Mouse (Mus musculus) forebrain, embryonic 16.5 days (tissue): Measurements from ENCODE around the gene Zfp598. TPM values are rescaled to one million over a fixed set of nuclear protein-coding genes. Genes with fewer than 3 reads are reported as not detected.
A peak's percentile ranks its signal among the peaks of the same experiment; 100 is the strongest.

Experiments
- ATAC-seq: fragments of 200-750 bp; cut with Nextera tagmentation; 2 replicates; pipeline ENCODE4 v1.8.0; 2017; ENCODE audit warnings: mild to moderate bottlenecking, moderate library complexity
- H3K27ac ChIP-seq: fragments of 300-500 bp; sonication (generic); 2 replicates; pipeline ENCODE4 v1.5.1; 2014; ENCODE audit warnings: low read length, control low read depth
- H3K27me3 ChIP-seq: fragments of 300-500 bp; sonication (generic); replicated peaks from 2 replicates; pipeline ENCODE4 v1.6.1; 2014; ENCODE audit warnings: low read length; ENCODE audit not compliant: control insufficient read depth, insufficient read depth
- H3K36me3 ChIP-seq: fragments of 300-500 bp; sonication (generic); 2 replicates; pipeline ENCODE4 v1.6.1; 2014; ENCODE audit not compliant: control insufficient read depth, insufficient read depth
- H3K4me1 ChIP-seq: fragments of 300-500 bp; sonication (generic); replicated peaks from 2 replicates; pipeline ENCODE4 v1.6.1; 2014; ENCODE audit warnings: low read length; ENCODE audit not compliant: control insufficient read depth, insufficient read depth
- H3K4me2 ChIP-seq: fragments of 300-500 bp; sonication (generic); 2 replicates; pipeline ENCODE4 v1.6.1; 2014; ENCODE audit warnings: mild to moderate bottlenecking, low read length, control low read depth
- H3K4me3 ChIP-seq: fragments of 300-500 bp; sonication (generic); replicated peaks from 2 replicates; pipeline ENCODE4 v1.5.1; 2014; ENCODE audit warnings: mild to moderate bottlenecking, low read length, control low read depth
- H3K9ac ChIP-seq: fragments of 300-500 bp; sonication (generic); replicated peaks from 2 replicates; pipeline ENCODE4 v1.6.1; 2014; ENCODE audit warnings: low read depth, low read length, control low read depth
- H3K9me3 ChIP-seq: fragments of 300-500 bp; sonication (generic); 2 replicates; pipeline ENCODE4 v1.6.1; 2016; ENCODE audit warnings: low read length; ENCODE audit not compliant: control insufficient read depth
- WGBS: fragments of 180-500 bp; shearing (Covaris S2); extraction: QIAGEN DNeasy Blood & Tissue Kit; methylation state at CpG from one replicate; pipeline ENCODE4 v1.1.7; 2014; 5-methylcytosine and 5-hydroxymethylcytosine counted together
- polyA plus RNA-seq: library from polyadenylated mRNA; unstranded; fragments of >200 nt; fragmentation: Nextera tagmentation; extraction: Ambion mirVana; gene quantifications from 2 replicates; pipeline ENCODE4 v1.2.1, GENCODE M21; 2015

Gene Zfp598
- polyA plus RNA-seq, 1 experiment from 2014 or later = 22.0 TPM

DNA sequence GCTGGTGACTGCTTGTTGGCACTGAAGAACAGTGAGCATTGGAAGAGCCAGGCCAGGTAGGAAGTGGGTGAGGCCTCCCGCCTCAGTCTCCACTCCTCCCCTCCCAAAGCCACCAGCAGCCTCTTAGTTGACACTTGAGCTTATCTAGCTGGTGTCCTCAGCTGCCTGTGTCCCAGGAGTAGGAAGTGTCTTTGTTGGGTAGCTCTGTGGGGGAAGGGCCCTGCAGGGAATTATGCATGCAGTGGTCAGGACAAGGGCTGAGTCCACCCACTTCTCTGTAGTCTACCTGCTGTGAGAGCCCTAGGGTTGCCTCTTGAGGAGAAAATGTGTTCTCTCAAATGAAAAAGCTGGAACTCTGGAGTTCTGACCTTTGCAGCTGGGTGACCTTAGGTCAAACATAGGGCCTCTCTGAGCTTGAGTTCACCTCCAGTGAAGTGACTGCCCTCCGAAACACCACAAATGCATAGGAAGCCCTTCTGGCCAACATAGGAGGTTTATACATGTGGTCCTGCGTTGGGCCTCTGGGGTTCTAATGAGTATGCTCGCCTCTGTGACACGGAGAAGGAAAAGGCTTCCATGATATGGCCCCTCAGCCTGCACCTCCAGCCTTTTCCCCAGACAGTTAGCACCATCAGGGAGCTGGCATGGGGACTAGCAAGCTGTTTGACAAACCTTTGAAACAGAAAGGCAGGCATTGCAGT is 32.6 kb upstream of the Zfp598 start:
- no peaks in the 10 kb centered on the region for H3K36me3 ChIP-seq
- H3K9me3 ChIP-seq = no peaks in the 10 kb centered on the region
- no peak overlapping the region for H3K4me3 ChIP-seq
- H3K27me3 ChIP-seq = no peaks in the 10 kb centered on the region
- no peak overlapping the region for H3K9ac ChIP-seq
- 72% methylated on average over 5 of the region's 5 CpGs for WGBS
- peaks cover 7% of the 10 kb centered on the region for H3K4me1 ChIP-seq
- H3K27ac ChIP-seq = no peak overlapping the region
- H3K4me2 ChIP-seq = no peak overlapping the region
- ATAC-seq = no peak

DNA sequence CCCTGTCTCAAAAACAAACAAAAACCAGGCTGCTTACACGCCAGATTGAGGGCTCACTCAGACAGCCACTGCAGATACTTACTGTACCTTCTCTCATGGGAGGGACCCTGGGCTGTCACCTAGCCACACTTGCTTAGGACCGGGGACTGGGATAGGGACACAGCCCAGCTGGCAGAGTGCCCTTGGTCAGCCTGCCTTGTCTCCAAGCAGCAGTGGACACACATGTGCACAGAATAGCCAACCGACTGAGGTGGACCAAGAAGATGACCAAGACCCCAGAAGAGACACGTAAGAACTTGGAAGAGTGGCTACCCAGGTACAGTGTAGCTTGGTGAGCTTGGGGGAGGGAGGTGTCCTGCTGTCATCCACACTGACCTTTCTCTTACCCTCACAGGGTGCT is 31.3 kb upstream of the Zfp598 start:
- Histone ChIP-seq H3K27me3 (no peaks in the 10 kb centered on the region), H3K9ac (no peak overlapping the region), H3K36me3 (no peaks in the 10 kb centered on the region), H3K9me3 (no peaks in the 10 kb centered on the region), H3K4me2 (no peak overlapping the region), H3K4me3 (no peak overlapping the region), H3K27ac (no peak overlapping the region), H3K4me1 (peaks cover 1% of the 10 kb centered on the region; the same call in 1 of the 2 replicates)
- 96% methylated on average over 4 of the region's 4 CpGs for WGBS
- ATAC-seq = no peak

DNA sequence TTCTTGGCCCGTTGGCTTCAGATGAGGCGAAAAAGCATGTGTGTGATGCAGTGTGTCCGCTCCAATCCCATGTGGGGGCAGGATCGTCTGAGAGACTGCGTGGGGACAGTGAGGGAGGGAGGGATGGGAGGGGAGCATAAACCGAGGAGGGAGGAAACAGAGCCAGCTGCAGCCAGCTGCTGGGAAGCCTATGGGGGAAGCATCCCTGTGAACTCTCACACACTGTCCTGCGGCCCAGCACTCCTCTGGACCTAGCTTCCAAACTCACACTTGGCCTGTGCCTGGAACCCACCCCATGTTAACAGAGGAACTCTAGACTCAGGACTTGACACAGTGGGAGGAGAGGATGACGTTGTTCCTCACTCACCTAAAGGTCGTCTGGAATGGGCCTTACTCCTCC is 30.6 kb upstream of the Zfp598 start:
- no peaks in the 10 kb centered on the region for H3K36me3 ChIP-seq
- H3K27me3 ChIP-seq = no peaks in the 10 kb centered on the region
- no peak overlapping the region for H3K9ac ChIP-seq
- WGBS = 79% methylated on average over 9 of the region's 9 CpGs
- no peaks in the 10 kb centered on the region for H3K9me3 ChIP-seq
- H3K4me2 ChIP-seq = no peak overlapping the region
- H3K4me3 ChIP-seq = no peak overlapping the region
- no peaks in the 10 kb centered on the region for H3K4me1 ChIP-seq
- no peak for ATAC-seq
- no peak overlapping the region for H3K27ac ChIP-seq

DNA sequence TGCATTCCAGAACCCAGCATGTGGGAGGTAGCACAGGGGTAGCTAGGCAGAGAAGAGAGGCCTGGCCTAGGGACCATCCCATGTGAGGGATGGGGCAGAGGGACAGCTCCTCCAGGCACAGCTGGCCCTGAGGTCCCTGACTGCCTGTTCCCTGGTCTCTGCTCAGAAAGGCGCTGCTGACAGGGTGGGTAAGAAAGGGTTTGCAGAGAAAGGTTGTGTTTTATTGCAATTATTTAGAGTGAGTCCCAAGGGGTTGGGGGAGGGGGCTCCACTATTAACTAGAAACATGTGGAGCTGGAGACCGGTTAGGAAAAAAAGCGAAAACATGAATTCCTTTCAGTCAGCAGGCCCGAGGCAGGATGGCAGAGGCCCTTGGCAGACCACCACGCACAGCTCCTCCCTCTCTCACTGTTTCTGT is 29.9 kb upstream of the Zfp598 start:
- no peak overlapping the region for H3K9ac ChIP-seq
- H3K4me3 ChIP-seq = no peak overlapping the region
- H3K4me1 ChIP-seq = no peaks in the 10 kb centered on the region
- no peaks in the 10 kb centered on the region for H3K36me3 ChIP-seq
- 91% methylated on average over 5 of the region's 5 CpGs for WGBS
- H3K9me3 ChIP-seq = no peaks in the 10 kb centered on the region
- no peak overlapping the region for H3K27ac ChIP-seq
- no peak for ATAC-seq
- H3K27me3 ChIP-seq = no peaks in the 10 kb centered on the region
- H3K4me2 ChIP-seq = no peak overlapping the region

DNA sequence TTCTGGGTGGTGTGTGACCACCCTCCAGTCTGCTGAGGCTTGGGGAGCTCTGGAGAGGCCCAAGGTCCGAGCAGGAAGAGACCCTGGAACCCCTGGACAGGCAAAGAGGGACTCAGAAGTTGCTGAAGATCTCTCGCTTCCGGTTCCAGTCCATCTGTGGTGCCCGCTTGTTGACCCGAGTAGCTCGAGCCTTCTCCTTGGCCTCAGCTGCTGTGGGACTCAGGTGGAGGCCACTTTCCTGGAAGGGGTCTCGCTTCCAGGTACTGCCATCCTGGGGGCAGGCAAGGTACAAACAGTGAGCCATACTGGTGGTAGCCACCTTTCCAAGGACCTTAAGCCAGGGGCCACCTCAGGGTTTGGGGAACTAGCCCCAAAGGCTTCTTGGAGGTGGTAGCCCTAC is 29.4 kb upstream of the Zfp598 start:
- H3K27ac ChIP-seq = no peak overlapping the region
- no peak overlapping the region for H3K9ac ChIP-seq
- no peak overlapping the region for H3K4me3 ChIP-seq
- 92% methylated on average over 7 of the region's 7 CpGs for WGBS
- H3K9me3 ChIP-seq = no peaks in the 10 kb centered on the region
- H3K27me3 ChIP-seq = no peaks in the 10 kb centered on the region
- no peaks in the 10 kb centered on the region for H3K36me3 ChIP-seq
- H3K4me2 ChIP-seq = no peak overlapping the region
- no peaks in the 10 kb centered on the region for H3K4me1 ChIP-seq
- ATAC-seq = no peak

DNA sequence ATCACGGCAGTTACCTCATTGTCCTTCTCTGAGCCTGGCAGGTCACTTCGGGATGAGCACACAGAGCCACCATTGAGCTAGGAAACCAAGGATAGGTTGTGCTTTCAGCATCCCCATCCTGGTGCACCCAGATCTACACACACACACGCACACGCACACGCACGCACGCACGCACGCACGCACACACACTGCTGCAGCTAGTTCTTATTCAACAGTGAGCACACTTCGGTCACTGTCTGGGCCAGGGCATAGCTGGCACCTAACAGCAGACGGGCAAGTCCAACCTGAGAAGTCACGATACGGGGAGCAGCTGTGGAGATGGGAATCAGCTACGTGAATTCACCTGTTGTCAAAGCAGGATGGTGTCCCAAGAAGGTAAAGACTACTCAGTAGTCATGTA is 28.9 kb upstream of the Zfp598 start:
- 92% methylated on average over 15 of the region's 15 CpGs for WGBS
- no peaks in the 10 kb centered on the region for H3K27me3 ChIP-seq
- H3K9me3 ChIP-seq = no peaks in the 10 kb centered on the region
- no peak overlapping the region for H3K4me2 ChIP-seq
- H3K4me3 ChIP-seq = no peak overlapping the region
- H3K9ac ChIP-seq = no peak overlapping the region
- H3K27ac ChIP-seq = no peak overlapping the region
- no peaks in the 10 kb centered on the region for H3K36me3 ChIP-seq
- no peaks in the 10 kb centered on the region for H3K4me1 ChIP-seq
- ATAC-seq = no peak

DNA sequence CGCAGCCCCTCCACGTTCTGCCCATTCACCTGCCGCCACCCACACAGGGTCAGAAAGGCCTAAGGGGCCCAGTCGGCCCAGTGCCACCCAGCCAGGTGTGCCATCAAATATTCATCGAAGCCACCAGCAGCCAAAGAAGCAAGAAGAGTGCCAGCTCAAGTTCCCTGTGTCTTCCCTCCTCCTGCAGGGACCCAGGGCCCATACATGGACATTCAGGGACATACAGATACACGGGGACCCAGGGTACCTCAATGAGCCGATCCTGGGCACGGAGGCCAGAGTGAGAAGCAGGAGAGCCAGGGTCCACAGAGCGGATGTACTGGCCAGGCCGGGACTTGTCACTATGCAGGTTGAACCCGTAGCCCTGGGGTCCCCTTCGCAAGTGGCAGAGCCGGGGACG is 27.5 kb upstream of the Zfp598 start:
- ATAC-seq = no peak
- H3K4me3 ChIP-seq = no peak overlapping the region
- H3K9me3 ChIP-seq = no peaks in the 10 kb centered on the region
- no peaks in the 10 kb centered on the region for H3K36me3 ChIP-seq
- H3K4me2 ChIP-seq = no peak overlapping the region
- no peaks in the 10 kb centered on the region for H3K4me1 ChIP-seq
- 92% methylated on average over 14 of the region's 14 CpGs for WGBS
- no peak overlapping the region for H3K9ac ChIP-seq
- no peaks in the 10 kb centered on the region for H3K27me3 ChIP-seq
- H3K27ac ChIP-seq = no peak overlapping the region

DNA sequence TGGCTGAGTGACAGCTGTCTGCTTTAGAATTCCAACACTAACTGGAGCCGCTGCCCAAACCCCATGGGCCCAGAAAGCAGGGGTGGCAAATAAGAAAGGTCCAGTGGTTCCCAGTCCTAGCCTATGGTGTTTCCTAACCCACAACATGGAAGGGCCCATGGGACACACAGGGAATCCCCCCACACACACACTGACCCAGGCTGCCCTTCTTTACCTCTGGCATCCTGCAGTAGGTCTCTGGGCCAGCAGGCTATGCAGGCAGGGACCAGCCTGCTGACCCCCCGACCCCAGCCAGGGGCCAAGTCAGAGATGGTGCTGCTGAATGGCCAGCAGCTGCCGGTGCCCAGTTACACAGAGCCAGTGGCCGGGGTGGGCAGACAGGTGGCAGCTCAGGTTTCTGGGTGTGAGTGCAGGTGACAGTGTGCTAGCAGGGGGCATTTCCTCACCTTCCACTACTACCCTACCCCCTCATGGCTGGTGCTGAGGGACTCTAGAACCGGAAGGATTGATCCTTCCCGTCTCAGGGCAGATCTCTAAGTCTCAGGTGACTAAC is 26.6 kb upstream of the Zfp598 start:
- Histone ChIP-seq H3K9me3 (no peaks in the 10 kb centered on the region), H3K4me2 (no peak overlapping the region), H3K4me1 (no peaks in the 10 kb centered on the region), H3K9ac (no peak overlapping the region), H3K36me3 (no peaks in the 10 kb centered on the region), H3K27ac (no peak overlapping the region), H3K27me3 (no peaks in the 10 kb centered on the region), H3K4me3 (no peak overlapping the region)
- no peak for ATAC-seq
- 88% methylated on average over 6 of the region's 6 CpGs for WGBS

DNA sequence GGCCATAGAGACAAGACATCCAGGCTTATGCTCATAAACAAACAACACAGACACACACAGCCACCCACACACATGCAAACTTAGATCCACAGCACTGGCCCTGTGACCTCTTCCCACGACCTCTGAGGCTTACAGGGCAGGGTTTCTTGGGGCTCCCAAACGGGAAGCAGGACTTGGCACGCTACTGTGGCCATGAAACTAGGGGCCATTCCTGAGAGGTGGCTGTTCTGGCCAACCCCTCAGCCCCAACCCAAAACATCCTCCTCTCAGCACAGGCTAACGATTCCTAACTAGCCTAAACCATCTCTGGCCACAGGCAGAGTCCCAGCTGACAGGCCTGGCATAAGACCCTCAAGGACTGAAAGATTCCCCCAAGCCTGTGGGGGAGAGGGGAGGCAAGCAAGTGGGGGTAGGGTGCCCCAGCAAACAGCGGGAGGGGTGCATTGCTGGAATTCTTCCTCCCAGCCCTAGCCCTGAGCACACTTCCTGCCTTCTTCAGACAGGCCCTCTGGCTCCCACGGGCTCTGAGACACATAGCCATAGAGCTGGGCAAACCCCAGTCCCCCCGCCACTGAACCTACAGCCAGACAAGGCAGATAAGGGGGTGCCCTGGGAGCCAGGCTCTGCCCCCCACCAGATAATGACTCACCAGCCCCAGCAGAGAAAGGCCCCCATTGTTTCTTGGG is 25.3 kb upstream of the Zfp598 start:
- no peak overlapping the region for H3K9ac ChIP-seq
- H3K27ac ChIP-seq = 0 out of 2 replicates have a peak overlapping the region, but pooled peaks have one; percentile 28

More for the DNA sequence above, 25.3 kb upstream of the Zfp598 start:
- H3K4me3 ChIP-seq = no peak overlapping the region
- H3K36me3 ChIP-seq = no peaks in the 10 kb centered on the region
- no peaks in the 10 kb centered on the region for H3K4me1 ChIP-seq
- no peaks in the 10 kb centered on the region for H3K27me3 ChIP-seq
- WGBS = 56% methylated on average over 7 of the region's 7 CpGs
- H3K9me3 ChIP-seq = no peaks in the 10 kb centered on the region
- ATAC-seq = no peak
- H3K4me2 ChIP-seq = no peak overlapping the region
